Mouse (Mus musculus) bone marrow, adult 2 months (tissue): ENCODE data around the gene Bpifa2.

ENCODE experiments used
- CTCF ChIP-seq: fragments of 200-500 bp; IDR thresholded peaks from 2 replicates; pipeline ENCODE4 v1.5.1; 2011; ENCODE audit warnings: low read length, control low read depth; ENCODE audit not compliant: control insufficient read depth, insufficient read depth
- POLR2A ChIP-seq: fragments of 200-500 bp; IDR thresholded peaks from 2 replicates; pipeline ENCODE4 v1.6.1; 2011; ENCODE audit warnings: low read depth, mild to moderate bottlenecking, control low read depth, low read length, borderline replicate concordance; ENCODE audit not compliant: control insufficient read depth

DNA sequence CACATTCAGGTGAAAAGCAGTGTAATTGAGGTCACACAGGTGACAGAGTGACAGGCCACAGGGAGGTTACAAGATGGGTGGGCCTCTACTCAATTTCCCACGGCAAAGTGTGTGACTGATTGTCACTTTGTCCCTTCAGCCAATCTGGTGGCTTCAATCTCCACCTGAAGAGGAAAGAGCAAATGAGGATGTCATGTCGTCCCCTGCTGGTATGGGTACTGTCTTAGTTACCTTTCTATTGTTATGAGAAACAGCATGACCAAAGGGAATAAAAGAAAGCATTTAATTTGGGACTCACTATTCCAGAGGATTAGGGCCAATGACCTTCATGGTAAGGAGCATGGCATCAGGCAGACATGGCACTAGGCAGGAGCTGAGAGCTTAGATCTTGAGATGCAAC, 50.6 kb downstream of the Bpifa2 start:
- TF ChIP-seq POLR2A (no peak), CTCF (no peak)
